In genomic region chr16:73946171-73946570, GRCm38 (mm10) we compare ENCODE assay signal across 13 mouse cellular contexts.
"Had no signal": no experiment of that assay in that cellular context is flagged by ENCODE, and none has a peak within 500 bp of the region (broad histone marks: within the 10 kb centered on the region; RNA-seq: fewer than 3 reads in every experiment).

No protein-coding gene starts in this region.

- DNase-seq: kidney, postnatal 10 days; kidney, postnatal 4 days; lung, adult 2 months; lung, postnatal 36 days; midbrain, embryonic 14.5 days; right cerebral cortex, adult 18-20 months; right cerebral cortex, postnatal 25 days; thymus, postnatal 36 days had no signal

- H3K9ac ChIP-seq: liver, embryonic 15.5 days; neural tube, embryonic 13.5 days had no signal

- H3K4me2 ChIP-seq: liver, embryonic 11.5 days; liver, embryonic 15.5 days; neural tube, embryonic 13.5 days had no signal

- H3K36me3 ChIP-seq: limb, embryonic 10.5 days; liver, embryonic 15.5 days; neural tube, embryonic 13.5 days had no signal

- H3K27ac ChIP-seq: limb, embryonic 10.5 days; liver, embryonic 15.5 days; neural tube, embryonic 13.5 days had no signal

- H3K4me1 ChIP-seq: limb, embryonic 10.5 days; liver, embryonic 15.5 days had no signal

- H3K27me3 ChIP-seq: liver, embryonic 15.5 days; neural tube, embryonic 13.5 days had no signal

- H3K9me3 ChIP-seq: limb, embryonic 10.5 days; liver, embryonic 15.5 days; neural tube, embryonic 13.5 days had no signal

- ATAC-seq: lung, postnatal 0 days had no signal

- H3K4me3 ChIP-seq: limb, embryonic 10.5 days; liver, embryonic 15.5 days; neural tube, embryonic 13.5 days had no signal
